Mouse (Mus musculus) stomach, postnatal 0 days (tissue): ENCODE measurements around the gene Ccdc167. TPM values are rescaled to one million over a fixed set of nuclear protein-coding genes. Genes with fewer than 3 reads are reported as not detected.

Source experiments
- ATAC-seq: fragments of 200-750 bp; cut with Nextera tagmentation; 2 replicates; pipeline ENCODE4 v1.8.0; 2017; ENCODE audit not compliant: low FRiP score, low TSS enrichment
- DNase-seq: peaks from one replicate; pipeline ENCODE4 v3.0.0-alpha.2; 2016; ENCODE audit warnings: low spot score
- H3K27ac ChIP-seq: fragments of 300-500 bp; sonication (generic); replicated peaks from 2 replicates; pipeline ENCODE4 v1.5.1; 2014; ENCODE audit warnings: mild to moderate bottlenecking, control low read depth
- H3K27me3 ChIP-seq: fragments of 300-500 bp; sonication (generic); 2 replicates; pipeline ENCODE4 v1.6.1; 2014; ENCODE audit warnings: low read length; ENCODE audit not compliant: control insufficient read depth, insufficient read depth
- H3K36me3 ChIP-seq: fragments of 300-500 bp; sonication (generic); 2 replicates; pipeline ENCODE4 v1.6.1; 2014; ENCODE audit warnings: low read length, mixed read lengths; ENCODE audit not compliant: control insufficient read depth, insufficient read depth
- H3K4me1 ChIP-seq: fragments of 300-500 bp; sonication (generic); replicated peaks from 2 replicates; pipeline ENCODE4 v1.6.1; 2014; ENCODE audit warnings: antibody characterized with exemption; ENCODE audit not compliant: control insufficient read depth, insufficient read depth
- H3K4me2 ChIP-seq: fragments of 300-500 bp; sonication (generic); replicated peaks from 2 replicates; pipeline ENCODE4 v1.6.1; 2014; ENCODE audit warnings: low read depth, mild to moderate bottlenecking, control low read depth, moderate library complexity
- H3K4me3 ChIP-seq: fragments of 300-500 bp; sonication (generic); 2 replicates; pipeline ENCODE4 v1.5.1; 2014; ENCODE audit warnings: low read depth, low read length, control low read depth
- H3K9ac ChIP-seq: fragments of 300-500 bp; sonication (generic); 2 replicates; pipeline ENCODE4 v1.6.1; 2014; ENCODE audit warnings: mild to moderate bottlenecking, low read length, control low read depth, mixed read lengths
- H3K9me3 ChIP-seq: fragments of 300-500 bp; sonication (generic); 2 replicates; pipeline ENCODE4 v1.6.1; 2016; ENCODE audit warnings: low read length; ENCODE audit not compliant: control insufficient read depth
- CTCF ChIP-seq: IDR thresholded peaks from 2 replicates; pipeline ENCODE4 v1.5.1; 2016; ENCODE audit warnings: antibody characterized with exemption, low read depth, mild to moderate bottlenecking, moderate library complexity
- EP300 ChIP-seq: optimal IDR thresholded peaks from 2 replicates; pipeline ENCODE3; 2016; ENCODE audit warnings: antibody characterized with exemption
- WGBS: fragments of 180-500 bp; shearing (Covaris S2); extraction: QIAGEN DNeasy Blood & Tissue Kit; methylation state at CpG from one replicate; pipeline ENCODE4 v1.1.7; 2014; 5-methylcytosine and 5-hydroxymethylcytosine counted together
- polyA plus RNA-seq: library from polyadenylated mRNA; unstranded; fragments of >200 nt; fragmentation: Nextera tagmentation; extraction: Ambion mirVana; gene quantifications from 2 replicates; pipeline ENCODE4 v1.2.1, GENCODE M21; 2015

The Ccdc167 gene
- polyA plus RNA-seq, 1 experiment from 2014 or later = 8.6 TPM

GRCm38 (mm10) chr17:29679038-29679767 lies 37.6 kb downstream of the Ccdc167 start:
- Histone ChIP-seq H3K4me2 (no peak overlapping the region), H3K27ac (no peak overlapping the region), H3K4me3 (no peak overlapping the region), H3K4me1 (no peaks in the 10 kb centered on the region), H3K9ac (no peak overlapping the region), H3K36me3 (peaks cover 19% of the 10 kb centered on the region), H3K9me3 (no peaks in the 10 kb centered on the region), H3K27me3 (no peaks in the 10 kb centered on the region)
- no peak for TF ChIP-seq EP300
- TF ChIP-seq CTCF = no peak
- 84% methylated on average over 6 of the region's 6 CpGs for WGBS
- ATAC-seq (no peak), DNase-seq (no peak)

GRCm38 (mm10) chr17:29678526-29678925 lies 38.3 kb downstream of the Ccdc167 start:
- no peak for TF ChIP-seq CTCF
- no peak for TF ChIP-seq EP300
- DNase-seq (no peak), ATAC-seq (no peak)
- H3K27ac ChIP-seq = no peak overlapping the region
- H3K4me2 ChIP-seq = no peak overlapping the region
- WGBS = 70% methylated on average over 8 of the region's 8 CpGs
- H3K9me3 ChIP-seq = no peaks in the 10 kb centered on the region
- no peaks in the 10 kb centered on the region for H3K4me1 ChIP-seq
- H3K36me3 ChIP-seq = peaks cover 19% of the 10 kb centered on the region
- H3K27me3 ChIP-seq = no peaks in the 10 kb centered on the region
- no peak overlapping the region for H3K4me3 ChIP-seq
- H3K9ac ChIP-seq = no peak overlapping the region

GRCm38 (mm10) chr17:29673325-29673724 lies 43.5 kb downstream of the Ccdc167 start:
- Histone ChIP-seq H3K27me3 (no peaks in the 10 kb centered on the region), H3K9ac (no peak overlapping the region), H3K4me1 (no peaks in the 10 kb centered on the region), H3K4me3 (no peak overlapping the region), H3K36me3 (peaks cover 21% of the 10 kb centered on the region), H3K9me3 (no peaks in the 10 kb centered on the region), H3K4me2 (no peak overlapping the region), H3K27ac (no peak overlapping the region)
- DNase-seq (no peak), ATAC-seq (no peak)
- TF ChIP-seq CTCF (no peak), EP300 (no peak)
- WGBS = 96% methylated on average over 4 of the region's 4 CpGs

- H3K4me3 ChIP-seq = no peak overlapping the region
- no peak overlapping the region for H3K4me2 ChIP-seq
- WGBS = 74% methylated on average over 2 of the region's 2 CpGs
- no peak for ATAC-seq
- TF ChIP-seq CTCF (no peak), EP300 (no peak)
- no peak for DNase-seq
- H3K27me3 ChIP-seq = no peaks in the 10 kb centered on the region
- no peaks in the 10 kb centered on the region for H3K9me3 ChIP-seq
- no peaks in the 10 kb centered on the region for H3K4me1 ChIP-seq
- no peak overlapping the region for H3K9ac ChIP-seq
- peaks cover 18% of the 10 kb centered on the region for H3K36me3 ChIP-seq
- H3K27ac ChIP-seq = no peak overlapping the region
Observed at GRCm38 (mm10) chr17:29671021-29671420, 45.8 kb downstream of the Ccdc167 start.

- H3K4me3 ChIP-seq = no peak overlapping the region
- H3K27me3 ChIP-seq = no peaks in the 10 kb centered on the region
- H3K9me3 ChIP-seq = no peaks in the 10 kb centered on the region
- no peak overlapping the region for H3K4me2 ChIP-seq
- DNase-seq (peak; percentile 39), ATAC-seq (peak; percentile 92)
- H3K27ac ChIP-seq = no peak overlapping the region
- no peaks in the 10 kb centered on the region for H3K4me1 ChIP-seq
- H3K9ac ChIP-seq = no peak overlapping the region
- H3K36me3 ChIP-seq = peaks cover 9% of the 10 kb centered on the region
- TF ChIP-seq CTCF (no peak), EP300 (no peak)
Observed at GRCm38 (mm10) chr17:29669936-29670335, 46.9 kb downstream of the Ccdc167 start.

- no peaks in the 10 kb centered on the region for H3K27me3 ChIP-seq
- TF ChIP-seq CTCF = no peak
- TF ChIP-seq EP300 = no peak
- no peaks in the 10 kb centered on the region for H3K9me3 ChIP-seq
- H3K36me3 ChIP-seq = peaks cover 5% of the 10 kb centered on the region; the same call in 1 of the 2 replicates
- no peaks in the 10 kb centered on the region for H3K4me1 ChIP-seq
- no peak overlapping the region for H3K4me2 ChIP-seq
- 87% methylated on average over 4 of the region's 4 CpGs for WGBS
- ATAC-seq (no peak), DNase-seq (no peak)
- H3K27ac ChIP-seq = no peak overlapping the region
- no peak overlapping the region for H3K9ac ChIP-seq
- H3K4me3 ChIP-seq = no peak overlapping the region
Observed at GRCm38 (mm10) chr17:29669030-29669429, 47.8 kb downstream of the Ccdc167 start.
